Mouse (Mus musculus) kidney, adult 18-20 months (tissue): ENCODE results near the gene Vmn1r189.
"Not testable (repeated sequence)": the region's sequence is repeated elsewhere in the genome, so short reads cannot be mapped to it uniquely, and the experiment has no call there.

Experiments
- DNase-seq: peaks from one replicate; pipeline ENCODE4 v3.0.0; 2021

Vmn1r189 gene

DNA sequence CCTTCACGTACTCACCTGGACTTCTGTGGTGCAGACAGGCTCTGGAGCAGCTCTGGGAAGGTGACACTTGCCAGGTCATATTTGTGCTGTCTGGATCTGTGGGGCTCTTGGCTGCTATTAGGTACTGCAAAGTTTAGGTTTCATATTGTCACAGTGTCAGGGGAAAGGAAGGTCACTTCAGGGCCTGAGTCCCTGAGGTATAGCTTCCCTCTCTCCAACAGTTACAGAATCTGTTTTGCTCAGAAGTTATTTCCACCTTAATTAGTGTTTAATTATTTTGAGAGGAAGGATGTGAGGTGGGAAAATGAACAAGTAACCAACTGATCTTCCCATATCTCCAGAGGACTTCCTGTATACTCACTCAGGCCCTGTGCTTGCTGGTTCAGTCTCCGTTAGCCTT is at the start of gene Vmn1r189:
Gene Vmn1r189, minus strand, starts transcription at position 101 of the 400 bp plus-strand sequence.
- DNase-seq, result not testable (repeated sequence)

- DNase-seq, result not testable (repeated sequence)
Measured at GRCm38 (mm10) chr13:22136495-22137293, 31.1 kb upstream of the Vmn1r189 start.

GRCm38 (mm10) chr13:22084140-22084539 is 21.5 kb downstream of the Vmn1r189 start, which contains the start of gene Vmn1r188:
Gene Vmn1r188, plus strand, starts transcription at chr13:22084440.
- not testable (repeated sequence) for DNase-seq

GRCm38 (mm10) chr13:22063468-22063867 is 42.2 kb downstream of the Vmn1r189 start:
- no peak for DNase-seq

DNA sequence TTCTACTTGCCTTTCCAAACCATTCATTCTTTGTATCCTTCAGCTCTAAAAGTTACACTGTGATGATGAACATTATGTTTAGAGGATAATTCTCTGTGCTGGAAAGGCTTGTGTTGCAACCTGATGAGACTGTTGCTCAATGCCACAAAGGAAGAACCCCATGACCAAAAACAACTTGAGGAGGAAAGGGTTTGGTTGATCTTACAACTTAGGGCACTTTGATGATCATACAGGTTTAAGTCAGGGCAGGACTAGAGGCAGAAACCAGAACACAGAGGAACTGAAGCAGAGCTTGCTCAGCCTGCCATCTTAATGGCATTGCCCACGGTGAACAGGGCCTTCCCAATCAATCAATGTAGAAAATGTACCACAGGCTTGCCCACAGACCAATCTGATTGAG is 44.2 kb downstream of the Vmn1r189 start:
- no peak for DNase-seq

GRCm38 (mm10) chr13:22053754-22054153 is 51.9 kb downstream of the Vmn1r189 start:
- no peak for DNase-seq

DNA sequence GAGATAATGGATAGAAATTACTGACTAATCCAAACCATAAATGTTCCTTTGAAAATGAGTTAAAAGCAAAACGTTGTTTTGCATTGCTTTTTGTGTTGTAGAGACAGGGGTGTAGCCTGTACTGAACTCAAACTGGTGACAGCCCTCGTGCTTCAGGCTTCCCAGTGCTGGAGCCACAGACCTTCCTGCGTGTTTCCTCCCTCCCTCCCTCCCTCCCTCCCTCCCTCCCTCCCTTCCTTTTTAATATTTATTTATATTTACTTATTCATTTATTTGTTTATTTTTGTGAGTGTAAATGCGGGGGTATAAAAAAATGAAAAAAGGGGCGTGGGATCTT is 54.1 kb downstream of the Vmn1r189 start:
- no peak for DNase-seq

- DNase-seq, result peak; percentile 87
Measured at GRCm38 (mm10) chr13:22050591-22051522, 54.8 kb downstream of the Vmn1r189 start.
